Mouse (Mus musculus) MEL (cell line): ENCODE data around the gene Gm20708. TPM values are rescaled to one million over a fixed set of nuclear protein-coding genes. Genes with fewer than 3 reads are reported as not detected.

ENCODE experiments used
- DNase-seq: peaks from one replicate; pipeline ENCODE4 v3.0.0; 2011; ENCODE audit warnings: low read depth, low spot score
- H3K27ac ChIP-seq: 2 replicates; pipeline ENCODE4 v1.5.1; 2012; ENCODE audit warnings: low read depth, mild to moderate bottlenecking, control low read depth, low read length, moderate library complexity; ENCODE audit not compliant: control insufficient read depth
- H3K27me3 ChIP-seq, 2 experiments: fragments of 150-350 bp in 1 of 2; sonication (generic) in 1 of 2; 2 replicates each; pipeline ENCODE4 v1.6.1; 2012; ENCODE audit warnings: low read length in 2 of 2, mild to moderate bottlenecking in 2 of 2, improper control_type of control experiment in 1 of 2, moderate library complexity in 1 of 2; ENCODE audit not compliant: insufficient read depth in 2 of 2, control insufficient read depth in 1 of 2
- H3K36me3 ChIP-seq, 2 experiments: 2 replicates each; pipeline ENCODE4 v1.6.1; 2012 to 2014; ENCODE audit warnings: low read length in 2 of 2, improper control_type of control experiment in 1 of 2, inconsistent platforms in 1 of 2, mild to moderate bottlenecking in 1 of 2; ENCODE audit not compliant: insufficient read depth in 2 of 2, control insufficient read depth in 1 of 2
- H3K4me1 ChIP-seq, 2 experiments: fragments of 150-350 bp in 1 of 2; sonication (generic) in 1 of 2; 2 replicates each; pipeline ENCODE4 v1.6.1; 2012; ENCODE audit warnings: low read length in 2 of 2, improper control_type of control experiment in 1 of 2, mild to moderate bottlenecking in 1 of 2; ENCODE audit not compliant: insufficient read depth in 2 of 2, control insufficient read depth in 1 of 2
- H3K4me3 ChIP-seq, 2 experiments: fragments of 150-350 bp in 1 of 2; sonication (generic) in 1 of 2; 2 replicates each; pipeline ENCODE4 v1.5.1; 2012; ENCODE audit warnings: low read depth in 2 of 2, low read length in 2 of 2, mild to moderate bottlenecking in 2 of 2, moderate library complexity in 2 of 2, control low read depth in 1 of 2, improper control_type of control experiment in 1 of 2; ENCODE audit not compliant: control insufficient read depth in 1 of 2, insufficient read depth in 1 of 2
- H3K79me2 ChIP-seq: 2 replicates; pipeline ENCODE4 v1.6.1; 2012; ENCODE audit warnings: mild to moderate bottlenecking, low read length, moderate library complexity; ENCODE audit not compliant: control insufficient read depth, poor library complexity, insufficient read depth
- H3K9ac ChIP-seq: 2 replicates; pipeline ENCODE4 v1.6.1; 2012; ENCODE audit warnings: low read depth, mild to moderate bottlenecking, control low read depth, low read length, moderate library complexity; ENCODE audit not compliant: control insufficient read depth, poor library complexity, severe bottlenecking
- H3K9me3 ChIP-seq: fragments of 150-350 bp; sonication (generic); replicated peaks from 2 replicates; pipeline ENCODE4 v1.6.1; 2012; ENCODE audit warnings: mild to moderate bottlenecking, low read length, improper control_type of control experiment, moderate library complexity; ENCODE audit not compliant: insufficient read depth
- CHD1 ChIP-seq: IDR thresholded peaks from 2 replicates; pipeline ENCODE4 v1.6.1; 2012; ENCODE audit warnings: low read depth, mild to moderate bottlenecking, inconsistent platforms, low read length, improper control_type of control experiment
- CTCF ChIP-seq, 3 experiments: IDR thresholded peaks in 2 of 3; conservative IDR thresholded peaks in 1 of 3; 2 replicates each; pipeline ENCODE4 v1.5.1; 2011 to 2012; ENCODE audit warnings: low read length in 3 of 3, low read depth in 2 of 3, mild to moderate bottlenecking in 2 of 3, improper control_type of control experiment in 1 of 3, inconsistent platforms in 1 of 3, mixed read lengths in 1 of 3, moderate library complexity in 1 of 3; ENCODE audit not compliant: control insufficient read depth in 1 of 3, insufficient read depth in 1 of 3, poor library complexity in 1 of 3, severe bottlenecking in 1 of 3
- ELF1 ChIP-seq: IDR thresholded peaks from 2 replicates; pipeline ENCODE4 v1.6.1; 2014; ENCODE audit warnings: low read depth, mild to moderate bottlenecking, inconsistent platforms, low read length, improper control_type of control experiment, moderate library complexity
- ETS1 ChIP-seq: IDR thresholded peaks from 2 replicates; pipeline ENCODE4 v1.6.1; 2012; ENCODE audit warnings: low read depth, mild to moderate bottlenecking, inconsistent platforms, low read length, improper control_type of control experiment, moderate library complexity
- GATA1 ChIP-seq: IDR thresholded peaks from 2 replicates; pipeline ENCODE4 v1.6.1; 2011; ENCODE audit warnings: low read depth, low read length, improper control_type of control experiment
- HCFC1 ChIP-seq: IDR thresholded peaks from 2 replicates; pipeline ENCODE4 v1.6.1; 2012; ENCODE audit warnings: low read depth, mild to moderate bottlenecking, inconsistent platforms, low read length, improper control_type of control experiment, moderate library complexity
- KAT2A ChIP-seq: conservative IDR thresholded peaks from 2 replicates; pipeline ENCODE4 v1.6.1; 2012; ENCODE audit warnings: low read depth, low read length, improper control_type of control experiment, inconsistent platforms
- MAX ChIP-seq: IDR thresholded peaks from 2 replicates; pipeline ENCODE4 v1.6.1; 2011; ENCODE audit warnings: low read length, improper control_type of control experiment
- MAZ ChIP-seq: IDR thresholded peaks from 2 replicates; pipeline ENCODE4 v1.6.1; 2012; ENCODE audit warnings: low read depth, mild to moderate bottlenecking, inconsistent platforms, low read length, improper control_type of control experiment
- MEF2A ChIP-seq: IDR thresholded peaks from 2 replicates; pipeline ENCODE4 v1.6.1; 2014; ENCODE audit warnings: low read depth, mild to moderate bottlenecking, inconsistent platforms, low read length, improper control_type of control experiment; ENCODE audit not compliant: poor library complexity, insufficient replicate concordance, severe bottlenecking; ENCODE audit errors: extremely low read depth
- MYC ChIP-seq: IDR thresholded peaks from 2 replicates; pipeline ENCODE4 v1.6.1; 2011; ENCODE audit warnings: low read depth, mild to moderate bottlenecking, low read length, improper control_type of control experiment, moderate library complexity
- NELFE ChIP-seq: IDR thresholded peaks from 2 replicates; pipeline ENCODE4 v1.6.1; 2011; ENCODE audit warnings: low read depth, low read length, improper control_type of control experiment
- POLR2A ChIP-seq, 2 experiments: IDR thresholded peaks; 2 replicates each; pipeline ENCODE4 v1.6.1; 2011 to 2012; ENCODE audit warnings: low read length in 2 of 2, mild to moderate bottlenecking in 2 of 2, control low read depth in 1 of 2, improper control_type of control experiment in 1 of 2, low read depth in 1 of 2, moderate library complexity in 1 of 2; ENCODE audit not compliant: control insufficient read depth in 1 of 2, insufficient read depth in 1 of 2, poor library complexity in 1 of 2
- POLR2AphosphoS5 ChIP-seq: IDR thresholded peaks from 2 replicates; pipeline ENCODE4 v1.6.1; 2012; ENCODE audit warnings: low read depth, borderline replicate concordance, mild to moderate bottlenecking, inconsistent platforms, low read length, moderate library complexity, mixed read lengths
- RAD21 ChIP-seq: IDR thresholded peaks from 2 replicates; pipeline ENCODE4 v1.6.1; 2011; ENCODE audit warnings: mild to moderate bottlenecking, low read depth, low read length, improper control_type of control experiment
- RCOR1 ChIP-seq: IDR thresholded peaks from 2 replicates; pipeline ENCODE4 v1.6.1; 2012; ENCODE audit warnings: low read depth, mild to moderate bottlenecking, inconsistent platforms, low read length, improper control_type of control experiment
- SIN3A ChIP-seq: IDR thresholded peaks from 2 replicates; pipeline ENCODE4 v1.6.1; 2012; ENCODE audit warnings: low read length, improper control_type of control experiment, inconsistent platforms
- TAL1 ChIP-seq: IDR thresholded peaks from 2 replicates; pipeline ENCODE4 v1.6.1; 2012; ENCODE audit warnings: mild to moderate bottlenecking, inconsistent platforms, low read length, moderate library complexity, mixed read lengths
- TBP ChIP-seq: IDR thresholded peaks from 2 replicates; pipeline ENCODE4 v1.8.0; 2011; ENCODE audit warnings: low read depth, low read length, improper control_type of control experiment
- UBTF ChIP-seq: IDR thresholded peaks from 2 replicates; pipeline ENCODE4 v1.6.1; 2012; ENCODE audit warnings: low read depth, mild to moderate bottlenecking, inconsistent platforms, low read length, improper control_type of control experiment, moderate library complexity, borderline replicate concordance; ENCODE audit not compliant: insufficient read depth
- USF1 ChIP-seq: IDR thresholded peaks from 2 replicates; pipeline ENCODE4 v1.6.1; 2014; ENCODE audit warnings: low read depth, mild to moderate bottlenecking, inconsistent platforms, low read length, improper control_type of control experiment, moderate library complexity
- USF2 ChIP-seq, 2 experiments: IDR thresholded peaks; 2 replicates each; pipeline ENCODE4 v1.6.1; 2011 to 2012; ENCODE audit warnings: improper control_type of control experiment in 2 of 2, low read length in 2 of 2, borderline replicate concordance in 1 of 2, inconsistent platforms in 1 of 2, low read depth in 1 of 2, mild to moderate bottlenecking in 1 of 2; ENCODE audit not compliant: insufficient read depth in 1 of 2
- ZKSCAN1 ChIP-seq: IDR thresholded peaks from 2 replicates; pipeline ENCODE4 v1.6.1; 2012; ENCODE audit warnings: low read depth, mild to moderate bottlenecking, inconsistent platforms, low read length, improper control_type of control experiment, moderate library complexity
- ZMIZ1 ChIP-seq: IDR thresholded peaks from 2 replicates; pipeline ENCODE4 v1.6.1; 2012; ENCODE audit warnings: low read depth, mild to moderate bottlenecking, inconsistent platforms, low read length, improper control_type of control experiment, moderate library complexity
- ZNF384 ChIP-seq: IDR thresholded peaks from 2 replicates; pipeline ENCODE4 v1.6.1; 2012; ENCODE audit warnings: low read depth, mild to moderate bottlenecking, inconsistent platforms, low read length, improper control_type of control experiment
- polyA plus RNA-seq, 2 experiments: library from polyadenylated mRNA; stranded (reverse) in 1 of 2; unstranded in 1 of 2; fragments of >175 nt in 1 of 2; fragments of >200 nt in 1 of 2; gene quantifications; 2 replicates each; pipeline versions ENCODE4 v1.2.1 to v1.2.4; 2012; ENCODE audit warnings: low replicate concordance in 2 of 2, low read depth in 1 of 2; ENCODE audit not compliant: insufficient read length in 2 of 2, insufficient read depth in 1 of 2, missing spikeins in 1 of 2
- total RNA-seq: library from RNA; depleted of rRNA; stranded (reverse); fragments of 300-350 nt; gene quantifications from 2 replicates; pipeline ENCODE4 v1.2.3, GENCODE M21; 2012

Gene Gm20708
- total and polyA plus RNA-seq, 3 experiments: 0.70 to 0.85 TPM; not detected in 1

DNA sequence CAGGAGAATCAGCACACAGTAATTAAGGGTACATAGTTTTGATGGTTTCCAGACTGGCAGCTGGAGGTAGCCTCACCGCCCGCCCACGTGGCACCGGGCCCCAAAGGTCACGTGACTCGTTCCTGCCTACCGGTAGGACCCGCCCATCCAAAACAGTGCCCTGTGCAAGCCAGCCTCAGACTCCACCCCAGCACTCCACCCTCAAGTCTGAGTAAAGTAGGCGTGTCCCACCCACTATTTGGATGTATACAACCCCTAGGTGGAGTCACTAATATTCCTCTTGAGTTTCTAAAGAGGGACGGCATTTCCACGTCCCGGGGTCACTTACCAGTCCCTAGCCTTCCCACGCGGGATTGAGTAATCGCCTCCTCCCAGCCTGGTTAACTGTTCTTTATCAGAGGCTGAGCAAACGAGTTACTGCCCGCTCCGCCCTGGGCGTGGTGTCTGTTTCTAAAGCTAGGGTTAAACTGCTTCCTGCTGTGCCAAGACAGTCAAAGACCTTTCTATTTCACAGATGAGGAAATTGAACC, 28.8 kb upstream of the Gm20708 start (continued):
- TF ChIP-seq KAT2A (peak; percentile 38; the same call in 1 of the 2 replicates), POLR2A (IDR thresholded peaks at IDR 0.05; ENCODE audit: control insufficient read depth in 1 of 2, insufficient read depth in 1 of 2, low read depth in 1 of 2, low read length in 2 of 2, poor library complexity in 1 of 2) (peak in 1 of 2 experiments; percentile 52; a peak in 3 of 4 replicates), CTCF (IDR thresholded peaks at IDR 0.05 in 2 of 3, conservative IDR thresholded peaks at IDR 0.05 in 1 of 3; ENCODE audit: control insufficient read depth in 1 of 3, insufficient read depth in 1 of 3, low read depth in 2 of 3, low read length in 3 of 3, poor library complexity in 1 of 3, severe bottlenecking in 1 of 3) (0 out of 6 replicates have a peak, but pooled peaks of 2 of the 3 experiments have one; percentile 5 to 15), RCOR1 (no peak), TAL1 (peak; percentile 65), MYC (peak; percentile 59), POLR2AphosphoS5 (no peak), SIN3A (peak; percentile 94), USF1 (peak; percentile 99), RAD21 (no peak), NELFE (peak; percentile 47), GATA1 (peak; percentile 85), USF2 (IDR thresholded peaks at IDR 0.05; ENCODE audit: borderline replicate concordance in 1 of 2, insufficient read depth in 1 of 2, low read depth in 1 of 2, low read length in 2 of 2) (peak; percentile 95 to 97), ETS1 (peak; percentile 80)

DNA sequence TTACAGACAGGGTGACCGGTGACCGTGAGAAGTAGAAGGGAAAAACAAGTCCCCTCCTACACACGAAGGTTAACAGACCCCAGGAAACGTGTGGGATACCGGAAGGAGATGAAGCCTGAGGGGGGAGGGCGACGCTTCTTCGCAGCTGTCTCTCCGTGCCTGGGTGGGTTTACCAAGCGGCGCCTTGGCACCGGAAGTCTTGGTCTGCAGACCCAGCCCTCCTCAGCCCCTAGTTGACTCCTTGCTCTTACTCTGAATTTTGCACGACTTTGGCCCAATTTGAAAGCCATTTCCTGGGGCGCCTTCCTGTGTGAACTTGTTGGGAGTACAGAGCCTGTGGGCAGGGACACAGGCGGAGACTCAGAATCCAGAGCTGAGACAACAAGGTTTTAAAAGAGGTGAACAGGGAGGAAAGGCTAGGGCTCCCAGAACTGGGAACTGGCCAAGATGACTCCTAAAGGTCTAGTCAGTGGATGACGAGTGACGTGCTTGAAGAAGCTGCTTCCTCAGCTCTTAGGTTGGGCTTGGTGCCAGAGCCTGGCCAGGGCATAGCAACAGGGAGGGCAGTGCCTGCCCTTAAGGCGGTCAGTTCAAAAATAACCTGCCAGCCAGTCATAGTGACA, 28.2 kb upstream of the Gm20708 start:
- peak overlapping the region; percentile 96 for H3K27ac ChIP-seq
- H3K9ac ChIP-seq: peak overlapping the region; percentile 82
- H3K27me3 ChIP-seq: no peaks in the 10 kb centered on the region
- H3K4me1 ChIP-seq: peaks cover 3 to 13% of the 10 kb centered on the region in 2 experiments; a peak in 2 of 4 replicates
- no peaks in the 10 kb centered on the region for H3K9me3 ChIP-seq
- TF ChIP-seq UBTF (no peak), ELF1 (peak; percentile 62; the same call in 1 of the 2 replicates), MEF2A (no peak), TBP (no peak; the same call in 1 of the 2 replicates), ZNF384 (no peak), ZMIZ1 (0 out of 2 replicates have a peak, but pooled peaks have one; percentile 9), POLR2AphosphoS5 (no peak), USF2 (IDR thresholded peaks at IDR 0.05; ENCODE audit: borderline replicate concordance in 1 of 2, insufficient read depth in 1 of 2, low read depth in 1 of 2, low read length in 2 of 2) (no peak), CHD1 (peak; percentile 87; the same call in 1 of the 2 replicates), ETS1 (0 out of 2 replicates have a peak, but pooled peaks have one; percentile 23), ZKSCAN1 (no peak), MAZ (peak; percentile 44; the same call in 1 of the 2 replicates), MAX (no peak), HCFC1 (0 out of 2 replicates have a peak, but pooled peaks have one; percentile 15)
- DNase-seq: peak; percentile 77
- no peaks in the 10 kb centered on the region for H3K36me3 ChIP-seq
- peaks cover 34% of the 10 kb centered on the region for H3K79me2 ChIP-seq
- peak overlapping the region; percentile 74 to 81 for H3K4me3 ChIP-seq
